Mouse (Mus musculus) gastrocnemius, adult 8-10 months (tissue): Measurements from ENCODE around the gene Igflr1. TPM values are rescaled to one million over a fixed set of nuclear protein-coding genes. Genes with fewer than 3 reads are reported as not detected.

Experiments
- DNase-seq, 2 experiments: peaks; one replicate each; pipeline ENCODE4 v3.0.0; 2022; ENCODE audit warnings: low spot score in 2 of 2
- total RNA-seq, 4 experiments: library from RNA; stranded (reverse); gene quantifications; 2 replicates each; pipeline ENCODE4 v1.2.4; 2022

Gene Igflr1
- under 1 TPM; 0.31 to 0.85 (median 0.65) TPM for total RNA-seq

GRCm38 (mm10) chr7:30564970-30565571 is at the start of gene Igflr1:
Igflr1 (plus strand) TSS chr7:30565427.
- no peak for DNase-seq

GRCm38 (mm10) chr7:30518325-30518724 is 46.9 kb upstream of the Igflr1 start:
- no peak for DNase-seq

GRCm38 (mm10) chr7:30520396-30520795 is 44.8 kb upstream of the Igflr1 start:
- no peak for DNase-seq

GRCm38 (mm10) chr7:30520856-30521255 is 44.4 kb upstream of the Igflr1 start:
- DNase-seq, result no peak

GRCm38 (mm10) chr7:30522871-30523270 is 42.4 kb upstream of the Igflr1 start:
- no peak for DNase-seq

GRCm38 (mm10) chr7:30524487-30524886 is 40.7 kb upstream of the Igflr1 start:
- DNase-seq, result no peak

GRCm38 (mm10) chr7:30525954-30526353 is 39.3 kb upstream of the Igflr1 start:
- DNase-seq, result no peak

- DNase-seq, result no peak
Observed at GRCm38 (mm10) chr7:30526399-30526798, 38.8 kb upstream of the Igflr1 start.

- no peak for DNase-seq
Observed at GRCm38 (mm10) chr7:30526981-30527380, 38.2 kb upstream of the Igflr1 start.

- no peak for DNase-seq
Observed at GRCm38 (mm10) chr7:30531291-30531815, 33.9 kb upstream of the Igflr1 start.

- no peak for DNase-seq
Observed at GRCm38 (mm10) chr7:30532931-30533330, 32.3 kb upstream of the Igflr1 start.

GRCm38 (mm10) chr7:30533941-30534632 is 31.1 kb upstream of the Igflr1 start:
- no peak for DNase-seq

- peak; percentile 91 to 93 for DNase-seq
Observed at GRCm38 (mm10) chr7:30534633-30535577, 30.3 kb upstream of the Igflr1 start, which contains the start of gene Arhgap33. Arhgap33 (minus strand) TSS chr7:30535060.

GRCm38 (mm10) chr7:30540572-30540971 is 24.7 kb upstream of the Igflr1 start:
- DNase-seq, result no peak

GRCm38 (mm10) chr7:30544327-30544726 is 20.9 kb upstream of the Igflr1 start:
- no peak for DNase-seq

- no peak for DNase-seq
Observed at GRCm38 (mm10) chr7:30549880-30550279, 15.3 kb upstream of the Igflr1 start.

GRCm38 (mm10) chr7:30550603-30551002 is 14.6 kb upstream of the Igflr1 start:
- DNase-seq, result no peak

- no peak for DNase-seq
Observed at GRCm38 (mm10) chr7:30551445-30552101, 13.7 kb upstream of the Igflr1 start.

- peak; percentile 95 to 96 for DNase-seq
Observed at GRCm38 (mm10) chr7:30552102-30553020, 12.9 kb upstream of the Igflr1 start, which contains the start of the genes Hspb6 and Proser3. Hspb6 (plus strand) TSS chr7:30552178. Proser3 (minus strand) TSS chr7:30552299.
